Mouse (Mus musculus) B cell, adult 62 days (primary cell): ENCODE data around the gene Ilkap. TPM values are rescaled to one million over a fixed set of nuclear protein-coding genes. Genes with fewer than 3 reads are reported as not detected.

Experiments
- total RNA-seq: library from RNA; stranded (reverse); gene quantifications from 4 replicates; pipeline ENCODE4 v1.2.4, GENCODE M21; 2023

Ilkap gene
- total RNA-seq = 104 to 112 TPM (median 110 TPM) in 4 replicates

GRCm38 (mm10) chr1:91398260-91399062 is at the start of gene Ilkap:
Ilkap (minus strand) TSS chr1:91398815.

DNA sequence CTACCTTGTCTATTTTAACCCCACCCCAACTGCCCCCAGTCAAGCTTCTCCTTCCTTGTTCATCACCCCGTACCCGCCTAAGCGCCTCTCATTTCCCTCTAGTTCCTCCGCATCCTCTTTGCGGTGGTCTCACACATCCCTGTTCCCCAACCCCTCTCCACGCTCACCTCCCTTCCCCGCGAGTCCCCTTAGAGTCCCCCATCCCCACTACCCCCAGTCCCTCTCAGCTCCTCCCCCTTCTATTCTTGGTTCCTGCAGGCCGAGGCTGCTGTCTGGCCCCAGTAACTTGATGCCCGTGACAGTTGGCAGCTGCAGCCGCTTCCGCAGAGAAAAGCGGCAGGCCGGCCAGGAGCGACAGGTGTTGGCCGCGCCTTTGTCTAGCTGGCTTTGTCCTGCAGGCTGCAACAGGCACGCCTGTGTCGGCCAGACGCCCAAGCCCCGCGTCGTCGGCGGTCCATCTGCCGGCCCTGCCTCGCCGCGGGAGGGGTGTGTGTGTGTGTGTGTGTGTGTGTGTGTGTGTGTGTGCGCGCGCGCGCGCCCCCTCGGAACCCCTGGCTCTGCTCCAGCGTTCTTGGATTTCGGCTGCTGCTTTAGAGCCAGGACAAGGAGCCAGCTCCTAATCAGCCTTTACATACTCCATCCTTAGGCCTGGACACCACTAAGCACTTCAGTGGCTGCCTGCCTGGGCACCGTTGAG is 15.4 kb upstream of the Ilkap start, which contains the start of gene Hes6:
Gene Hes6 (minus strand): TSS at position 141 of the 697 bp plus-strand sequence.

GRCm38 (mm10) chr1:91366215-91367108 is 32.2 kb downstream of the Ilkap start, which contains the start of gene Erfe:
Erfe (plus strand) TSS chr1:91366430.

GRCm38 (mm10) chr1:91350841-91351240 is 47.8 kb downstream of the Ilkap start, which contains the start of gene Klhl30:
Klhl30 (plus strand) TSS chr1:91351016.

Other genes starting within 250 kb of the Ilkap start
- gene Ramp1, start 219.0 kb downstream of the Ilkap start, total RNA-seq = 0.39 to 0.69 TPM in 2 of 4 replicates, not detected in the others
- 49.2 to 60.8 TPM (median 54.4 TPM) in 4 replicates for gene Ube2f, start 148.5 kb downstream of the Ilkap start, total RNA-seq
- 27.1 to 34.5 TPM (median 30.7 TPM) in 4 replicates for gene Scly, start 100.5 kb downstream of the Ilkap start, total RNA-seq
- gene Espnl, start 76.7 kb downstream of the Ilkap start, total RNA-seq = 0.31 TPM in 1 of 4 replicates, not detected in the others
- not detected in 4 replicates for gene Klhl30, start 47.8 kb downstream of the Ilkap start, total RNA-seq
- not detected in 4 replicates for gene Erfe, start 32.4 kb downstream of the Ilkap start, total RNA-seq
- gene Hes6, start 15.2 kb upstream of the Ilkap start, total RNA-seq = 28.7 to 35.4 TPM (median 32.9 TPM) in 4 replicates
- gene Per2, start 60.5 kb upstream of the Ilkap start, total RNA-seq = 13.7 to 23.8 TPM (median 19.5 TPM) in 4 replicates
- gene Traf3ip1, start 95.8 kb upstream of the Ilkap start, total RNA-seq = 7.0 to 8.5 TPM (median 8.3 TPM) in 4 replicates
- gene Asb1, start 141.7 kb upstream of the Ilkap start, total RNA-seq = 14.2 to 20.1 TPM (median 17.4 TPM) in 4 replicates